Mouse (Mus musculus): ENCODE data around the gene Proca1.

- TF ChIP-seq CTCF (IDR thresholded peaks at IDR 0.05; ENCODE audit: extremely low read depth, insufficient read length, insufficient replicate concordance, low read depth, low read length): no peak
- no peak for TF ChIP-seq POLR2A (IDR thresholded peaks at IDR 0.05; ENCODE audit: low read depth, low read length)
Observed at GRCm38 (mm10) chr11:78168541-78169468, 24.4 kb upstream of the Proca1 start.

All from small intestine, adult 2 months (tissue).